Mouse (Mus musculus) hindbrain, embryonic 12.5 days (tissue): ENCODE results near the gene Gpc6. TPM values are rescaled to one million over a fixed set of nuclear protein-coding genes. Genes with fewer than 3 reads are reported as not detected.

Experiments used
- ATAC-seq: fragments of 200-750 bp; cut with Nextera tagmentation; 2 replicates; pipeline ENCODE4 v1.8.0; 2017; ENCODE audit warnings: moderate TSS enrichment; ENCODE audit not compliant: low FRiP score
- H3K27ac ChIP-seq: fragments of 300-500 bp; sonication (generic); 2 replicates; pipeline ENCODE4 v1.5.1; 2016; ENCODE audit warnings: mild to moderate bottlenecking
- H3K27me3 ChIP-seq: fragments of 300-500 bp; sonication (generic); 2 replicates; pipeline ENCODE4 v1.6.1; 2016; ENCODE audit warnings: mild to moderate bottlenecking
- H3K36me3 ChIP-seq: fragments of 300-500 bp; sonication (generic); 2 replicates; pipeline ENCODE4 v1.6.1; 2016; ENCODE audit warnings: mild to moderate bottlenecking
- H3K4me1 ChIP-seq: fragments of 300-500 bp; sonication (generic); 2 replicates; pipeline ENCODE4 v1.6.1; 2016
- H3K4me2 ChIP-seq: fragments of 300-500 bp; sonication (generic); replicated peaks from 2 replicates; pipeline ENCODE4 v1.6.1; 2016; ENCODE audit warnings: mild to moderate bottlenecking
- H3K4me3 ChIP-seq: fragments of 300-500 bp; sonication (generic); 2 replicates; pipeline ENCODE4 v1.5.1; 2016; ENCODE audit warnings: mild to moderate bottlenecking
- H3K9ac ChIP-seq: fragments of 300-500 bp; sonication (generic); 2 replicates; pipeline ENCODE4 v1.6.1; 2016; ENCODE audit warnings: mild to moderate bottlenecking, moderate library complexity
- H3K9me3 ChIP-seq: fragments of 300-500 bp; sonication (generic); replicated peaks from 2 replicates; pipeline ENCODE4 v1.6.1; 2016; ENCODE audit warnings: mild to moderate bottlenecking
- WGBS: fragments of 180-500 bp; shearing (Covaris S2); methylation state at CpG from one replicate; pipeline ENCODE4 v1.1.7; 2016; 5-methylcytosine and 5-hydroxymethylcytosine counted together
- polyA plus RNA-seq: library from polyadenylated mRNA; unstranded; fragments of >200 nt; fragmentation: Nextera tagmentation; extraction: Ambion mirVana; gene quantifications from 2 replicates; pipeline ENCODE4 v1.2.1, GENCODE M21; 2016

The Gpc6 gene
- polyA plus RNA-seq, 1 experiment from 2014 or later = 35.0 TPM

- H3K4me2 ChIP-seq = no peak overlapping the region
- no peak overlapping the region for H3K9ac ChIP-seq
- ATAC-seq = no peak
- no peaks in the 10 kb centered on the region for H3K4me1 ChIP-seq
- WGBS = 89% methylated on average over 3 of the region's 3 CpGs
- no peaks in the 10 kb centered on the region for H3K27me3 ChIP-seq
- no peaks in the 10 kb centered on the region for H3K36me3 ChIP-seq
- no peak overlapping the region for H3K27ac ChIP-seq
- H3K9me3 ChIP-seq = no peaks in the 10 kb centered on the region
- H3K4me3 ChIP-seq = no peak overlapping the region
These were observed 188.0 kb downstream of the Gpc6 start for GRCm38 (mm10) chr14:117113153-117113552.

GRCm38 (mm10) chr14:117122036-117122435 lies 196.9 kb downstream of the Gpc6 start:
- H3K9ac ChIP-seq = no peak overlapping the region
- no peaks in the 10 kb centered on the region for H3K4me1 ChIP-seq
- H3K27ac ChIP-seq = no peak overlapping the region
- H3K9me3 ChIP-seq = no peaks in the 10 kb centered on the region
- no peak for ATAC-seq
- WGBS = 75% methylated on average over 1 of the region's 1 CpGs
- no peak overlapping the region for H3K4me2 ChIP-seq
- no peak overlapping the region for H3K4me3 ChIP-seq
- no peaks in the 10 kb centered on the region for H3K27me3 ChIP-seq
- no peaks in the 10 kb centered on the region for H3K36me3 ChIP-seq

GRCm38 (mm10) chr14:117130334-117130733 lies 205.2 kb downstream of the Gpc6 start:
- H3K9ac ChIP-seq = no peak overlapping the region
- no peaks in the 10 kb centered on the region for H3K9me3 ChIP-seq
- H3K4me2 ChIP-seq = no peak overlapping the region
- H3K27ac ChIP-seq = no peak overlapping the region
- H3K36me3 ChIP-seq = no peaks in the 10 kb centered on the region
- no peaks in the 10 kb centered on the region for H3K4me1 ChIP-seq
- ATAC-seq = no peak
- H3K27me3 ChIP-seq = no peaks in the 10 kb centered on the region
- WGBS = 66% methylated on average over 1 of the region's 1 CpGs
- no peak overlapping the region for H3K4me3 ChIP-seq

GRCm38 (mm10) chr14:117131324-117131723 lies 206.2 kb downstream of the Gpc6 start:
- 95% methylated on average over 1 of the region's 1 CpGs for WGBS
- H3K9me3 ChIP-seq = no peaks in the 10 kb centered on the region
- H3K4me2 ChIP-seq = no peak overlapping the region
- no peaks in the 10 kb centered on the region for H3K27me3 ChIP-seq
- H3K36me3 ChIP-seq = no peaks in the 10 kb centered on the region
- ATAC-seq = no peak
- no peak overlapping the region for H3K9ac ChIP-seq
- no peak overlapping the region for H3K27ac ChIP-seq
- H3K4me1 ChIP-seq = no peaks in the 10 kb centered on the region
- no peak overlapping the region for H3K4me3 ChIP-seq

GRCm38 (mm10) chr14:117141077-117141848 lies 216.1 kb downstream of the Gpc6 start:
- Histone ChIP-seq H3K4me1 (0 out of 2 replicates have a peak, but pooled peaks cover 5% of the 10 kb centered on the region), H3K27me3 (no peaks in the 10 kb centered on the region), H3K4me3 (no peak overlapping the region), H3K9me3 (no peaks in the 10 kb centered on the region), H3K4me2 (no peak overlapping the region), H3K36me3 (no peaks in the 10 kb centered on the region), H3K27ac (no peak overlapping the region), H3K9ac (no peak overlapping the region)
- ATAC-seq = 0 out of 2 replicates have a peak, but pooled peaks have one; percentile 26
- 70% methylated on average over 6 of the region's 6 CpGs for WGBS

- H3K27me3 ChIP-seq = no peaks in the 10 kb centered on the region
- no peak overlapping the region for H3K27ac ChIP-seq
- ATAC-seq = no peak
- H3K9me3 ChIP-seq = no peaks in the 10 kb centered on the region
- WGBS = 85% methylated on average over 4 of the region's 4 CpGs
- no peak overlapping the region for H3K9ac ChIP-seq
- no peaks in the 10 kb centered on the region for H3K36me3 ChIP-seq
- H3K4me1 ChIP-seq = no peaks in the 10 kb centered on the region
- H3K4me3 ChIP-seq = no peak overlapping the region
- H3K4me2 ChIP-seq = no peak overlapping the region
These were observed 221.0 kb downstream of the Gpc6 start for GRCm38 (mm10) chr14:117146089-117146488.

- ATAC-seq = no peak
- no peak overlapping the region for H3K9ac ChIP-seq
These were observed 221.6 kb downstream of the Gpc6 start for GRCm38 (mm10) chr14:117146665-117147064.

GRCm38 (mm10) chr14:117151621-117152020 lies 226.5 kb downstream of the Gpc6 start:
- ATAC-seq = no peak

More at GRCm38 (mm10) chr14:117146665-117147064, 221.6 kb downstream of the Gpc6 start:
- Histone ChIP-seq H3K27me3 (no peaks in the 10 kb centered on the region), H3K9me3 (no peaks in the 10 kb centered on the region), H3K27ac (no peak overlapping the region), H3K4me3 (no peak overlapping the region), H3K4me1 (no peaks in the 10 kb centered on the region), H3K36me3 (no peaks in the 10 kb centered on the region), H3K4me2 (no peak overlapping the region)
- 79% methylated on average over 4 of the region's 4 CpGs for WGBS

GRCm38 (mm10) chr14:117155884-117156465 lies 230.9 kb downstream of the Gpc6 start:
- H3K4me3 ChIP-seq = no peak overlapping the region
- no peak overlapping the region for H3K9ac ChIP-seq
- WGBS = 95% methylated on average over 14 of the region's 14 CpGs

More at GRCm38 (mm10) chr14:117151621-117152020, 226.5 kb downstream of the Gpc6 start:
- Histone ChIP-seq H3K9ac (no peak overlapping the region), H3K27me3 (no peaks in the 10 kb centered on the region), H3K9me3 (no peaks in the 10 kb centered on the region), H3K4me2 (no peak overlapping the region), H3K36me3 (no peaks in the 10 kb centered on the region), H3K4me3 (no peak overlapping the region), H3K4me1 (no peaks in the 10 kb centered on the region), H3K27ac (no peak overlapping the region)
- 94% methylated on average over 7 of the region's 7 CpGs for WGBS

GRCm38 (mm10) chr14:117157426-117157825 lies 232.3 kb downstream of the Gpc6 start:
- H3K4me2 ChIP-seq = no peak overlapping the region
- 83% methylated on average over 3 of the region's 3 CpGs for WGBS
- no peak overlapping the region for H3K9ac ChIP-seq
- no peaks in the 10 kb centered on the region for H3K4me1 ChIP-seq
- no peaks in the 10 kb centered on the region for H3K27me3 ChIP-seq
- ATAC-seq = no peak
- H3K4me3 ChIP-seq = no peak overlapping the region
- H3K27ac ChIP-seq = no peak overlapping the region
- no peaks in the 10 kb centered on the region for H3K36me3 ChIP-seq
- H3K9me3 ChIP-seq = no peaks in the 10 kb centered on the region

More at GRCm38 (mm10) chr14:117155884-117156465, 230.9 kb downstream of the Gpc6 start:
- H3K36me3 ChIP-seq = no peaks in the 10 kb centered on the region
- H3K27ac ChIP-seq = no peak overlapping the region
- ATAC-seq = no peak
- H3K27me3 ChIP-seq = no peaks in the 10 kb centered on the region
- H3K9me3 ChIP-seq = no peaks in the 10 kb centered on the region
- no peaks in the 10 kb centered on the region for H3K4me1 ChIP-seq
- no peak overlapping the region for H3K4me2 ChIP-seq

- no peak overlapping the region for H3K27ac ChIP-seq
- no peak overlapping the region for H3K4me3 ChIP-seq
- no peaks in the 10 kb centered on the region for H3K4me1 ChIP-seq
- ATAC-seq = no peak
- no peaks in the 10 kb centered on the region for H3K27me3 ChIP-seq
- 95% methylated on average over 5 of the region's 5 CpGs for WGBS
- no peak overlapping the region for H3K4me2 ChIP-seq
- H3K9me3 ChIP-seq = no peaks in the 10 kb centered on the region
- no peaks in the 10 kb centered on the region for H3K36me3 ChIP-seq
- no peak overlapping the region for H3K9ac ChIP-seq
These were observed 241.2 kb downstream of the Gpc6 start for GRCm38 (mm10) chr14:117166350-117166749.

GRCm38 (mm10) chr14:117193364-117193763 lies 268.2 kb downstream of the Gpc6 start:
- WGBS = 92% methylated on average over 2 of the region's 2 CpGs
- H3K9me3 ChIP-seq = no peaks in the 10 kb centered on the region
- ATAC-seq = no peak
- no peaks in the 10 kb centered on the region for H3K27me3 ChIP-seq
- no peak overlapping the region for H3K27ac ChIP-seq
- no peaks in the 10 kb centered on the region for H3K36me3 ChIP-seq
- no peaks in the 10 kb centered on the region for H3K4me1 ChIP-seq
- no peak overlapping the region for H3K9ac ChIP-seq
- H3K4me2 ChIP-seq = no peak overlapping the region
- no peak overlapping the region for H3K4me3 ChIP-seq

GRCm38 (mm10) chr14:117202012-117202411 lies 276.9 kb downstream of the Gpc6 start:
- WGBS = 71% methylated on average over 2 of the region's 2 CpGs
- H3K4me1 ChIP-seq = no peaks in the 10 kb centered on the region
- no peak for ATAC-seq
- no peaks in the 10 kb centered on the region for H3K9me3 ChIP-seq
- H3K9ac ChIP-seq = no peak overlapping the region
- no peak overlapping the region for H3K27ac ChIP-seq
- no peaks in the 10 kb centered on the region for H3K27me3 ChIP-seq
- no peak overlapping the region for H3K4me2 ChIP-seq
- H3K4me3 ChIP-seq = no peak overlapping the region
- H3K36me3 ChIP-seq = no peaks in the 10 kb centered on the region
